Mouse (Mus musculus) adipocyte (in vitro differentiated cells): ENCODE data around the gene Myo1f.

Source experiments
- DNase-seq: peaks from one replicate; pipeline ENCODE4 v3.0.0-alpha.2; 2016; ENCODE audit warnings: low spot score

Myo1f gene

GRCm38 (mm10) chr17:33555223-33555855 lies at the start of gene Myo1f:
Gene Myo1f, plus strand, starts transcription at chr17:33555707.
- DNase-seq = no peak

GRCm38 (mm10) chr17:33508386-33508785 lies 47.1 kb upstream of the Myo1f start:
- DNase-seq = no peak

- DNase-seq = no peak
Measured at GRCm38 (mm10) chr17:33510172-33510571, 45.3 kb upstream of the Myo1f start.

- no peak for DNase-seq
Measured at GRCm38 (mm10) chr17:33512441-33513415, 42.8 kb upstream of the Myo1f start.

- DNase-seq = no peak
Measured at GRCm38 (mm10) chr17:33513874-33514273, 41.6 kb upstream of the Myo1f start.

- DNase-seq = no peak
Measured at GRCm38 (mm10) chr17:33520366-33520765, 35.1 kb upstream of the Myo1f start.

GRCm38 (mm10) chr17:33523431-33523917 lies 32.0 kb upstream of the Myo1f start:
- DNase-seq = no peak

- peak; percentile 73 for DNase-seq
Measured at GRCm38 (mm10) chr17:33523918-33524755, 31.4 kb upstream of the Myo1f start, which contains the start of gene Adamts10. Gene Adamts10, plus strand, starts transcription at chr17:33524204.

GRCm38 (mm10) chr17:33524806-33525373 lies 30.6 kb upstream of the Myo1f start:
- no peak for DNase-seq

GRCm38 (mm10) chr17:33526506-33526905 lies 29.0 kb upstream of the Myo1f start:
- peak; percentile 38 for DNase-seq

GRCm38 (mm10) chr17:33539106-33539675 lies 16.3 kb upstream of the Myo1f start:
- peak; percentile 75 for DNase-seq

GRCm38 (mm10) chr17:33539878-33540277 lies 15.6 kb upstream of the Myo1f start:
- DNase-seq = no peak

- no peak for DNase-seq
Measured at GRCm38 (mm10) chr17:33549212-33549611, 6.3 kb upstream of the Myo1f start.

GRCm38 (mm10) chr17:33550388-33550787 lies 5.1 kb upstream of the Myo1f start:
- no peak for DNase-seq

GRCm38 (mm10) chr17:33552113-33552512 lies 3.4 kb upstream of the Myo1f start:
- DNase-seq = no peak

- peak; percentile 29 for DNase-seq
Measured at GRCm38 (mm10) chr17:33552964-33553363, 2.5 kb upstream of the Myo1f start.

- no peak for DNase-seq
Measured at GRCm38 (mm10) chr17:33554536-33554935, 971 bp upstream of the Myo1f start.

- no peak for DNase-seq
Measured at GRCm38 (mm10) chr17:33557922-33558321, 2.4 kb downstream of the Myo1f start.

- no peak for DNase-seq
Measured at GRCm38 (mm10) chr17:33563527-33564076, 8.1 kb downstream of the Myo1f start.

GRCm38 (mm10) chr17:33564599-33564998 lies 9.1 kb downstream of the Myo1f start:
- no peak for DNase-seq

GRCm38 (mm10) chr17:33566182-33566581 lies 10.7 kb downstream of the Myo1f start:
- DNase-seq = no peak
